Mouse (Mus musculus): ENCODE measurements around the gene Clpb.

GRCm38 (mm10) chr7:101823758-101824630 is 160.6 kb downstream of the Clpb start:
- TF ChIP-seq CTCF (IDR thresholded peaks at IDR 0.05; ENCODE audit: borderline replicate concordance, insufficient read depth, low read length) (no peak), POLR2A (IDR thresholded peaks at IDR 0.05; ENCODE audit: low read depth, low read length) (no peak)

All from embryonic fibroblast, embryonic 13.5 days (primary cell).